Mouse (Mus musculus): Measurements from ENCODE around the gene Rpl15.
"Not testable (repeated sequence)": the region's sequence is repeated elsewhere in the genome, so short reads cannot be mapped to it uniquely, and the experiment has no call there.

Gene Rpl15

GRCm38 (mm10) chr14:18242638-18243130, 28.5 kb downstream of the Rpl15 start:
- DNase-seq (ENCODE audit: low read depth, low spot score), result no peak

DNA sequence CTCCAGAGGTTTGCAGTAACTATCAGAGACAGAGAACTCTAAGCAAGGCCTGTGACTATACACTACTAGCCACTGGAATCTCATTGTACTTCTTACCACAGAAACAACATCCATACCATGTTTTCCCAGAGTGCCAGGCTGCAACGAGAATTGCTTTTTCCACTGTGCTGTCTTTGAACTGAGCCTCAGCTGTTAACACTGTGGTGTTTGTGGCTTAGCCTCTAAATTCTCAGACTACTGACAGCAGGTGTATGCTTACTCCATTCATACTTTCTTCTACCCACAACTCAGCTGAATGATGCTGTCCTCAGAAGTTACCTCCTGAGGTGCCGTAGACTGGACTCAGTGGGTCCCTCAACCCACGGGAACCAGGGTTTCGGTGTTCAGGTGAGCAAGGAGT, 29.4 kb downstream of the Rpl15 start:
- DNase-seq (ENCODE audit: low read depth, low spot score), result no peak

GRCm38 (mm10) chr14:18240132-18240531, 31.1 kb downstream of the Rpl15 start:
- no peak for DNase-seq (ENCODE audit: low read depth, low spot score)

DNA sequence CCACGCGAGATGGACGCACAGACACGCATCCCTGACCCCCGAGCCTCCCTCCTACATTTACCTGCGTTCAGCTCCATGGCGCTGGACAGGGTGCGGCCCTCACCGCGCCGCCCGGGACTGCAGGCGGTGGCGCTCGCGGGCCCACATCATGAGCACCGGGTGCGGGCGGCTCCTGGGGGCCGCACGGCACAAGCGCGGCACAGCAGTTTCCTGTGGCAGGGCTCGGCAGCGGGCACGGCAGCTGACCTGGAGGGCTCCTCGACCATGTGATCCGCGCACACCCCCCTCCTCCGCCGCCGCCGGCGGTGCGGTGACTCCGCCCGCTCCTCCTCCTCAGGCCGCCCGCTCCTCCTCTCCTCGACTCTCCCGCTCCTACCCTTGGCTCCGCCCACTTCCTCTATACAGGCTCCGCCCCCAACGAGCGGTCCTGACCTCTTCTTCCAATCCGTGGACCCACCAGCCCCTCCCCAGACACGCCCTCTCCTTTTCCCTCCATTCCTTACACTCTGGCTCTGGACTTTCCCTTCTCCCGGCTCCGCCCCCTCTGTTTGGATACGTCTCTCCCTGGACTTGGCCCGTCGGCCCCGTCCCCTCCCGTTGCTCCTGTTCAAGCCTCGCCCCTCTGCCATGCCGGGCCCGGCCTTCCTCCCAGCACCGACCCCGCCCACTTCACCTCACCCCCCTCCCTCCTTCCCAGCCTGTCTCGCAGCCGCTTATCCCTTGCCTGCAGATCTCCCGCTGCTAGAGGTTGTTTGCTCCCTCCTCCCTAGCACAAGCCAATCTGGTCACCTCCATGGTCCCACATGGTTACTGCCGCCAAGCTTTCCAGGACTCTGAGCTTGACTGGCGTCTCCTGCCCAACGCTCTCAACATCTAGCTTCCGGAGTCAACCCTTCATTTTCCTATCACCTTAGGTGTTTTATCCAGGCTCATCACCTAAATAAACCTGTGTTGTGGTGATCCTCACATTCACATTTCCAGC, 32.1 kb downstream of the Rpl15 start, which contains the start of gene Nr1d2:
Gene Nr1d2 (minus strand): TSS at position 378 of the 982 bp plus-strand sequence.
- peak; percentile 100 for DNase-seq (ENCODE audit: low read depth, low spot score)

DNA sequence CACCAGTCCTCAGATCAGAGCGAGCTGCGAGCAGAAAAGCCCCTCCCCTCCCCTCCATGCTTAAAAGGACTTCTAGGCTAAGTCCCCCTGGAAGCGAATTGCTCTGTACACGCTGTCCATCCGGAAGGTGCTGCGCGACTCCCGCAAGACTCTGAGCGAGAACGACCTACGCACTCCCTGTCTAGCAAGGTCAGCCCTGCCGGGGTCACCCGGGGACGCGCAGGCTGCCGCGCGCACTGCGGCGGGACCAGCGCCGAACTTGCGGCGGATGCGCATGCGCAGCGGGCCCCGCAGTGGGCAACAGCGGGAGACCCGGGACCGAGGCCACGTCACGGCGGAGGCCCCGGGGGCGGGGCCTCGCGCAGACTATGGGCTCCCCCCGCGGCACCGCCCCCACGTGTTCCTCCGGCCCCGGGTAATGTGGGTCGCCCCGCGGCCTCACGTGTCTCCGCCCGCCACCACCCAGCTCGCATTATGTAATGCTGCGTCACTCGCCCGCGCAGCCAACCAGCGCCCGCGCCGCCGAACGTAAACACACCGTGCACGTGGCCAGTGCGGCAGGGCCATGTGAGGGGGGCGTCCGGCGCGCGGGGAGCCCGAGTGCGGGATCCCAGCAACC, 33.0 kb downstream of the Rpl15 start:
- peak; percentile 95 for DNase-seq (ENCODE audit: low read depth, low spot score)

DNA sequence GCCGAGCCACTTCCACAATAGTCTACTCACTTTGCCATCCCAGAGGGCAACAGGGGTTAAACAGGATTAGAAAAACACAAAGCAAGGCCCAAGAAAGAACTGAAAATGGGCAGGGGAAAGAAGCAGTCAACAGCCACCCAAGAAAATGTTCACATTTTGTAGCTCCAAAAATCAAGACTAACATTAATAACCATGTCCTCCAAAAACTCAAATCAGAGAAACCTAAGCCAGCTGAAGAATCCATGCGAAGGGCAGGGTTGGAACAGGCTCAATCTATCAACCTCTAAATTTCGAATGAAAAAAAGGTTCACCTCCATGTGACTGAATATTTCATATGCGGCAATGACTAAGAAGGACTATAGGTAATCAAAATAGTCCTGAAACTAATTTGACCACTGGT, 33.8 kb downstream of the Rpl15 start:
- no peak for DNase-seq (ENCODE audit: low read depth, low spot score)

DNA sequence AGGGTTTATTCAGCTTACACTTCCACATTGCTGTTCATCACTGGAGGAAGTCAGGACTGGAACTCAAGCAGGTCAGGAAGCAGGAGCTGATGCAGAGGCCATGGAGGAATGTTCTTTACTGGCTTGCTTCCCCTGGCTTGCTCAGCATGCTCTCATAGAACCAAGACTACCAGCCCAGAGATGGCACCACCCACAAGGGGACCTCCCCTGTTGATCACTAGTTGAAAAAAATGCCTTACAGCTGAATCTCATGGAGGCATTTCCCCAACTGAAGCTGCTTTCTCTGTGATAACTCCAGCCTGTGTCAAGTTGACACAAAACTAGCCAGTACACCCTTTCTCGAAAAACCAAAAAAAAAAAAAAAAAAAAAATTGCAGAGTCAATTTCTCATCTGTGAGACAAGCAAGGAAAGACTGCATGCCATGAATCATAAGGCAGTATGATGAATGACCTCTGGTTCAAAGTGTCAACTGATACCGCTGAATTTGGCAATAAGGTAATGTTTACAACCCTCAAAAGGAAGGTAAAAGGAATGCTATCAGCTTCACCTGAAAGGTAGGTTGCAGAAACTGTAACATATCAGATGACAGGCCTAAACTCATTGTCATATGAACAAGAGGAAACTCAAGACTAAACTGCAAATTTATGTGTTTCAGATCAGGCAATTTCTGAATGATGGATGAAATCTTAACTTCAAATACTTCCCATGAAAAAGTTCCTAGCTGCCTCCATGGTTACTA, 34.5 kb downstream of the Rpl15 start:
- not testable (repeated sequence) for DNase-seq (ENCODE audit: low read depth, low spot score)

DNA sequence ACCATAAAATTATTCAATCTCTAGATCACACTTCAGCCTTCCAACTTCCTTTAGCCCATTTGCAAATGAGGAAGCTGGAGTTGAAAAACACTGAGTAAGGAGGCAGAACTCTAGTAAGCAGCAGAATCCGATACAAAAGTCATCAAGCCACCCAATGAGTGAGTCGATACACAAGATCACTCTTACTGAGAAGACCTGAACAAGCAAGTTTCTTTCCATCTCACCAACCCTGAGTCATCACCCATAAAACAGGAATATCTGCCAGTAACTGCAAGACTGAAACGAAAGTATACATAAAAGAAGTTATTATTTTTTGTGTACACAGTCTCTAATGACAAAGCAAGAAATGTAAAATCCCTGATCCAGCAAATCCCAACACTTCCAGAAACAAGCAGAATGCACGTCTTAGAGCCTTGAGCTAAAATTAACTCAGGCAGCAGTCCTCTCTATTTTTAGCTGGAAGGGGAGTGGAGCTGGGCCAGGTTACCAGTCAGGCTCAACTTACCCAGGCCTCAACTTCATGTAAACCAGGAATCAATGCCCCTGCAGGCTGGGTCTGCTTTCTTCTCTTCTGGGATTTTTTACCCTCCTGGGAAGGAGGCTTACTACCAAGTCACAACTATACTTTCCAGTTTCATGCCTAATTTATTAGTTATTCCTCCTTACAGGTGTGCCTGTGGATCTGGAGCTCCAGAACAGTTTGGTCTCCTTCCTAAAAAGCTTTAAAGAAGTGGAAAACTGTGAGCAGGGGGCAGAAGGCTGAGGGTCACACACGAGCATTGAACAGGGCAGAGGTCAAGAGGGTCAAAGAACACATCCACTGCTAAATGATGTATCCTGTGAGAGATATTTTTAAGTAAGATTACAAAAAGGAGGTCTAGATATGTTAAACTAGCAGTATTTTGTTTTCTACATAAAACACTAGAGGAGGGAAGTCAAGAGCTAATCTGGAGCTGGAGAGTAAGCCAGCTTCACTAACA, 36.9 kb downstream of the Rpl15 start:
- no peak for DNase-seq (ENCODE audit: low read depth, low spot score)

DNA sequence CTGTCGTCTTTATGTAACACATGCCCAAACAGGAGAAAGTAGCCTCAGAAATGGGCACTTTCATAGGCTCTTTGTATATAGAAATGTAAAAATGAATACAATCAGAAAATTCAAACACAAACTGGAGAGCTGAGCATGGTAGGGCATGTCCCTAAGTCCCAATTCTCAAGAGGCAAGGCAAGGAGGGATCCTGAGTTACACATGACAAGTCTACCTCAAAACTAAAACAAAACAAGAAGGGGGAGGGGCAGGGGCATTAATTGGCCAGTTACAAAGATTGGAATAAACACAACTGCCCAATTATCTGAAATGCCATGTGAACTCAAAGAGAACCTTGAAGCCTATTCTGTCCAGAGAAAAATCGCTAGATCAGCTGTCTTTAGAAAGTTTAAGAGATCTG, 38.1 kb downstream of the Rpl15 start:
- DNase-seq (ENCODE audit: low read depth, low spot score), result no peak

DNA sequence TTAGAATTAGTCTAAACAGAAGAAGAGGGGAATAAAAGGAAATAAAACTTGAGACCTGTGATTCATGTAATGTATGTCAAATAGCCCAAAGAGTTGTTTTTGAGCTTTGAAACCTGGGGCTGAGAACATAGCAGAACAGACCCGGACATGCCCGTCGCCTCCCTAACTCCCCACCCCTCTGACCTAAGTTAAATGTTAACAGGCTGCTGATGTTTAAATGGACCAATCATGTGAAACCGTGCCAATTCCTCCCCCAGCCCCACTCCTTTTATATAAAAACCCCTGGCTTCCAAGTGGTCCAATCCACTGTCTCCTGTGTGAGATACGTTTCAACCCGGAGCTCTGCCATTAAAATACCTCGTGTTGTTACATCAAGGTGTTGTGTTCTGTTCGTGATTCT, 39.3 kb downstream of the Rpl15 start:
- not testable (repeated sequence) for DNase-seq (ENCODE audit: low read depth, low spot score)

DNA sequence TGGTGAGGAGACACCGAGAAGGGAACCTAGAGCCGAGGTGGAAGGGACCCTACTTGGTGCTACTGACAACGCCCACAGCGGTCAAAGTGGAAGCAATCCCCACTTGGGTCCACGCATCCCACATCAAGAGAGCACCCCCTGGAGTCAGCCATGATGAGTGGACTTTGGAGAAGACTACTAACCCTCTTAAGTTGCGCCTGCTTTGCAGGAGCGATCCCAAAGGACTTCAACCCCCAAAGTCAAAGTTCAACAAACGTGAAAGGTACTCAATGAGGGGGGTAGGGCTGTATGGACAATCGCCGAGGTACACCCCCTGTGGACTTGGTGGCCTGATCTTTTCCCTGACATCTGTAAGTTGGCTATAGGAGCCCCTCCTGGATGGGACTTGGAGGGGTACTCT, 41.4 kb downstream of the Rpl15 start:
- not testable (repeated sequence) for DNase-seq (ENCODE audit: low read depth, low spot score)

DNA sequence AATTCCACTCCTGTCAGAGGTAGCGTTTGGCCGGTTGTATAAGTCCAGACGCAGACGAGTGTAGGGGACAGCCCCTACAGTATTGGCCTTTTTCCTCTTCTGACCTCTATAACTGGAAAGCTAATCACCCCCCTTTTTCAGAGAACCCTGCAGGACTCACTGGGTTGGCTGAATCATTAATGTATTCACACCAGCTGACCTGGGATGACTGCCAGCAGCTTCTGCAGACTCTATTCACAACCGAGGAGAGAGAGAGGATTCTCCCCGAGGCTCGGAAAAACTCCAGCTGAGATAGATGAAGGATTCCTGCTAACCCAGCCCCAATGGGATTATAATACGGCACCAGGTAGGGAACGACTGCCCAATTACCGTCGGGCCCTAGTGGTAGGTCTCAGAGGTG, 45.0 kb downstream of the Rpl15 start:
- not testable (repeated sequence) for DNase-seq (ENCODE audit: low read depth, low spot score)

DNA sequence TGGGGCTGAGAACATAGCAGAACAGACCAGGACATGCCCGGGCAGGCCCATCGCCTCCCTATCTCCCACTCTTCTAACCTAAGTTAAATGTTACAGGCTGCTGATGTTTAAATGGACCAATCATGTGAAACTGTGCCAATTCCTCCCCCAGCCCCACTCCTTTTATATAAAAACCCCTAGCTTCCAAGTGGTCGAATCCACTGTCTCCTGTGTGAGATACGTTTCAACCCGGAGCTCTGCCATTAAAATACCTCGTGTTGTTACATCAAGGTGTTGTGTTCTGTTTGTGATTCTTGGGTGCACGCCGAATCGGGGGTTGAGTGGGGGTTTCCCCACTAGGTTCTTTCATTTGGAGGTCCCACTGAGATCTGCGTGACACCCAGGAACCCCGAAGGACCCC, 45.8 kb downstream of the Rpl15 start:
- not testable (repeated sequence) for DNase-seq (ENCODE audit: low read depth, low spot score)

DNA sequence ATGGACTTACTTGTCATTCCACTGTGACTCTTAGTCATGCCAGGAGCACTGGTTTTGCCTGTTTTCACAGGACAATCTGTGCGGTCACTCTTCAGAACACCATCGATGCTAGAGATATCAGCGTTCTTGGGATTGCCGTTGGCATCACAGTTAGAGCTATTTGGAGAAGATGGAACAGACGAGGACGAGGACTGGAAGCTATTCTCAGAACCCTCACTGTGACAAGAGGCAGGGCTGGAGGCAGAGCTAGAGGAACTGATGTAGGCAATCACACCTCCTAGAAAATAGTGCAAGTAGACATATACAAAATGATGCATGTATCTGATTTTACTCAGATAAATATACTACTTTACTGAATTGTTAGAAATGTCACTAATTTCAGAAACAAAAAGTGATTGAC, 49.2 kb downstream of the Rpl15 start:
- no peak for DNase-seq (ENCODE audit: low read depth, low spot score)
